Mouse (Mus musculus): ENCODE measurements around the gene Alox12e. TPM values are rescaled to one million over a fixed set of nuclear protein-coding genes. Genes with fewer than 3 reads are reported as not detected.
"Not testable (repeated sequence)": the region's sequence is repeated elsewhere in the genome, so short reads cannot be mapped to it uniquely, and the experiment has no call there.

Gene Alox12e
- not detected for total RNA-seq (2021)
- long read RNA-seq = 0 reads

DNA sequence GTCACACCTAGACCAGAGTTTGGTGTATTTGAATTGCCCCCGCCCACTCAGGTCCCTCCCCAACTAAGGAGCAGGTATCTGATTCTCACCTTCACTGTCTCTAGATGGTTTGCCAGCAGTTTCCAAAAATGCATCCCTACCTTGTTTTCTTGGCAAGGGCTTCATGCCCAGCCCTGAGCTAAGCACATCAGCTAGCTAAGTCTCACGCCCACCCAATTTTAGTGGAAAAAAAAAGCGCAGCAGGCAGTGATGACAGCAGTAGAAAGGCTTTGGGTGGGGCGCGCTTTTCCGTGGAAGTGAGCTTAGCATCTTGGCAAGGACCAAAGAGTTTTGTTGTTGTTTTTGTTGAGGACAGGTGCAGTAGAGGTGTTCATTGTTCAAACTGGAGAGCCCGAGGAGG is at the start of gene Alox12e:
Alox12e (minus strand) TSS at position 101 of the 400 bp plus-strand sequence.
- no peak for DNase-seq (ENCODE audit: low spot score in 2 of 2)

DNA sequence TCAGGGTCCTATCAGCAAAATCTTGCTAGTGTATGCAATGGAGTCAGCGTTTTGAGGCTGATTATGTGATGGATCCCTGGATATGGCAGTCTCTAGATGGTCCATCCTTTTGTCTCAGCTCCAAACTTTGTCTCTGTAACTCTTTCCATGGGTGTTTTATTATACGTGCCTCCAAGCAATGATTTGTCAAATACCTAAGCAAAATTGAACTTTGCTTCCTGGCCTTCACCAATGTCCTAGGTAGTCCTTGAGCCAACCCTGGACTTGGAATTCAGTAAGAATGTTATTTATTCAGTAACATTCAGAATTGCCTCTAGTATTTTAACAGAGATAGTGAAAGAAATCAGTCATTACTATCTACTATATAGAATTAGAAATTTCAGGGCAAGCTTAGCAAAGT is 46.2 kb upstream of the Alox12e start:
- not testable (repeated sequence) for DNase-seq (ENCODE audit: low spot score in 2 of 2)

DNA sequence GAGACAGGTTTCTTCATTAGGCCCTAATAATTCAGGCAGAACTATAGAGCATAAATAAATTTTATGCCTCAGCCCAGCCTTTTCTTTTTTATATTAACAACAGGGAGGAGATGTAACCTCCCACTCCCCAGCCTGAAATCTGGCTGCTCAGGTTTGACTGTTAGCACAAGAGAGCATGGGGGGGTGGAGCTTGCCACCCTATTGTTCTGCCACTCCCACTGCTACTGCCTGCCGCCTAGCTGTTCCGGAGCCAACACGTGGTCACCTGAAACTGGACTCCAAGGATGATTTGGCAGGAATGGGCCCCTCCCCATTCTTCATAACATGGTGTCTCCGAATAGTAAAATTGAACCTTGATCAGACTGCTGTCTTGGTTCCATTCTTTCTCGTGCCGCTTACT is 45.3 kb upstream of the Alox12e start:
- not testable (repeated sequence) for DNase-seq (ENCODE audit: low spot score in 2 of 2)

DNA sequence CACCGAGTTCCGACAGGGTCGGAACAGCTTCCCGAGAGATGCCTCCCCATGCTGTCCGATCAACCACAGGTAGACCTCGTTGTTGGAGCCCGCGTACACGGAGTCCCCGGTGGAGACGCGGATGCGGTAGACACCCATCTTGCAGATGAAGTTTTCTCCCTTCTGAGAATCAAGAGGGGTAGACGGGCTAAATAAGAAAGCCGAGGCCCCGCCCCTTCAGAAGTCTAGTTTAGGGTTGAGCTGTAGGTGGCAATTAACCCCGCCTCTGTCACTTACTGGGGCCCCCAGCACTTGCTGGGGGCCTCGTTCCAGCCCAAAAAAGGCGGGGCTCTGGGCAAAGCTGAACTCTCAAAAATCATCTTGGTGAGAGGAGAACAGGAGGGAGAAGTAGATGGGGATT is 29.4 kb upstream of the Alox12e start, which contains the start of gene Alox15:
Alox15 (minus strand) TSS at position 164 of the 400 bp plus-strand sequence.
- DNase-seq (ENCODE audit: low spot score in 2 of 2) = no peak

DNA sequence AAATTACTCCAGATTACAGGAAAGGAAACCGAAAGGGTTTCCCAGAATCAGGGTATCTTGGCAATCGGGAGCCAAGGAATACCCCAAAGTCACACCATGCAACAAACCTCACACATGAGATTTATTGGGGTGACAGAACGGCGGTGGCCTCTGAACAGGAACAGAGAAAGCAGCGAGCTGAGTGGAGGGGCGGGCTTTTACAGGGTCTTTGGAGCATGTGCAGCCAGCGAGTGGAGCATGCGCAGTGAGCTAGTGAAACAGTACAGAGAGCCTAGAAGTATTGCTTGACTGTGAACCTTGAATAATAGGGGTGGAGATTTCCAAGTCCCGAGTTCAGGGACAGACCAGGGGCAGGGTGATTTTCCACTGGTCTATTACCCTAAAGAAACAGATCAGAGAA is 26.2 kb upstream of the Alox12e start:
- DNase-seq (ENCODE audit: low spot score in 2 of 2) = no peak

DNA sequence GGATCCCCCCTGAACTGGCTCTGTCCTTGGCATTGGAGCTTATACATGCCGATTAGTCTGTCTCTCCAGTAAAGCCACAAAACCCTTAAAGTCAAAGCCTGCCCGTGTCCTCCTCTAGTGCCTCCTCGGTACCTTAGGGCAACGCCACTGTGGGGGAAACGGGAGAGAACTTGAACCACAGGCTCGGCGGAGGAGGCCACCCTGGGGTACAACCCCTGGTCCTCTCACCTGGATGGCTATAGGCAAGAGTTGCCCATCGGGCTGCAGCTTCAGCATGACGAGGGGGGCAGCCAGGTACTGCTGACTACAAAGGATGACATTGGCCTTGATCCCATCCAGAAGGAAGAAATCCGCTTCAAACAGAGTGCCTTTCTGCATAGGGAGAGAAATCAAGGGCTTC is 25.4 kb upstream of the Alox12e start:
- DNase-seq (ENCODE audit: low spot score in 2 of 2) = no peak

DNA sequence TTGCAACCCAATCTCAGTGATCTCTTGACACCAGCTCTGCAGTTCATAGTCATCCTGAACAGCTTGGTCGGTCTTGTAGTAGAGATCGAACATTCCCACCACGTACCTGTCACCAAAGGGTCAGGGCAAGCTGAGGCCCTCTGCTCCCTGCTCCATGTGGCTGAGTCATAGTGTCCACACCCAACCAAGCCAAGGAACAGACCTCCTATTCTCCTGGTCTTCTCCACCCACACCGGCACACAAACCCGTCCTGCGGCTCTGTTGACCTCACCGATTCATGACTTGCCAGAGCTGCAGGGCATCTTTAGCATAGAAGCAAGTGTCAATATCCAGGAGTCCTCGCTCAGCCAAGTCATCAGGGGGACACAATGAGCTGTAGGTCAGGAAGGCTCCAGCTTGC is 23.1 kb upstream of the Alox12e start:
- DNase-seq (ENCODE audit: low spot score in 2 of 2) = no peak

DNA sequence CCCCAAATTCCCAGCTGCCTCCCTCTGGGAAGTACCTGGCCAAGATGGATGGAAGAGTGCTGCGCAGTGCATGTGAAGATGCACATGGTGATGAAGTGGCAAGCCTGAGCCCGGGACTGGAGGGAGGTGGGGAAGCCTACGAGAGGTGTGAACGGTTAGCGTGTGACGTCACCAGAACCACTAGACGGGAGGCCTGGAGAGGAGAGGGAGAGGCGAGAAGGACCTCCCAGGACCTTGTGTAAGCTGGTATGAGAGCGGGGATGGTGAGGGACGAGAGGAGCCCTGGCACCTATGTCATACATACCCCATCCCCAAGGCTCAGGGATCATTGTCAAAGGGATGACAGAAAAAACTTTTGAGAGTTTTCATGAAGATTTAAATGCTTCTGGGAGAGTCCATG is 22.6 kb upstream of the Alox12e start:
- no peak for DNase-seq (ENCODE audit: low spot score in 2 of 2)

DNA sequence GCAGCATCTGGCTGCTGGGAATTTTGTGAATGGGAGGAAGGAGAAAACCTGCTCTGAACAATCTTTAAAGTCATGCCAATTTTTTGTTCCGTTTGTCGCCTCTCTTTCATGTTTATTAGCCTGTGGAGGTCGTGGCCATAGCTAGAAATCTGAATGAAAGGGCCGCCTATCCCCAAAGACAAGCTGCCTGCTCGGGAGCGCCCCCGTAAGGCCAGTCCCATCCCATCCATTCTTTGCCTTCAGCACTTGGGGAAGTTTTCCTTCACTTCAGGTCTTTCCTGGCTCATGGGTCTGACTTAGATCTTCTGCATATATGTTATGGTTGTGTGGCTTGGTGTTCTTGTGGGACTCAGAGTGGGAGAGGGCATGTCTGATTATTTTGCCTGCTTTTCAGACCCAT is 17.1 kb upstream of the Alox12e start:
- no peak for DNase-seq (ENCODE audit: low spot score in 2 of 2)

DNA sequence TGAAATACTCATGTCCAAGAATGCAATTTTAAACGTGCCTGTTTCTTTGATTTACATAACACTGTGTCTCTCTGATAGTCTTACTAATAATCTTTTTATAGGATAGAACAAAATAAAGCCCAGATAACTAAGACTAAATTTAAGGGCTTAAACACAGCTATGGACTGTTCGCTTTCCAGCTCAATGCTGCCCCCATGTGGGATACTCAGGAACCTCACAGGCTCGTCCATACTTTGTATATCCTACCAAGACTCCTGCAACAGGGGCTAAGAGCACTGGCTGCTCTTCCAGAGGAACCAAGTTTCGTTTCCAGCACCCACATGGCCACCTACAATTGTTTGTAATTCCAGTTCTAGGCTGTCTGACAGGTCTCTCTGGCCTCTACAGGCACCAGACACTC is 12.0 kb upstream of the Alox12e start:
- DNase-seq (ENCODE audit: low spot score in 2 of 2) = peak; percentile 76 to 79

DNA sequence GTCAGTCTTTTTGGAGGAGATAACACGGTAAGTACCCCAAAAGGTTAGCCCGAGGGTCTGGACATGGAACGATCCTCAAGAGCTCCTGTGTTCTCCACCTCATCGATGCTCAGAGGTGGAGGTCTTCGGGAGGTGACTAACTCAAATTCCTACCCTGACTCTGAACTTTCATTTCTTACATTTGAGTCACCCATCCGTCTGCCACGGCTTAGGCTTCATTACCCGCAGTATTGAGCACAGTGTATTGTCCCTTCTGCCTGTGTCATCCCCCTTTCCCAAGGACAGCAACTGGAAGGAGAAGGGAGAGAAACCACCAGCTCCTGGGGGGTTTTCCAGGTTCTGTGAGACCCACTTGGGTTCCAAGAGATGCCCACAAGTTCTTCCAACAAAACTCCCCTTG is 2.3 kb upstream of the Alox12e start:
- DNase-seq (ENCODE audit: low spot score in 2 of 2) = no peak

DNA sequence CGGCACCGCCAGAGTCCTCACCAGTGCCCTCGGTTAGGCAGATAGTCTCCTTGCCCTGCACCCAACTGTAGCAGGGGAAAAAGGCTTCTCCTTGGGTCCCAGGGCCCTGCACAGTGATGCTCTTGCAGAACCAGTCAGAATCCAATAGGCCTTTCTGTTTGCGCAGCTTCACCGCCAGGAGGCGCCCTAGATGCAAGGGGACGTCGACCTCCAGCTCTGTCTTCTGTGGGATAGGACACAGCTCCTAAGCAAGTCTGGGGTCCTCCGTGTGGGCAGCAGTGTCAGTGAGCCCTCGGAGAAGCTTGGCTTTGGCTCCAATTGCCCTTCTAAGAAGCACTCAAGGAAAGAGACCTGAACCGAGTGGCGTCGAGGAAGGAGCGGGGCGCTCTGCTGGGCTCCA is 764 bp downstream of the Alox12e start:
- peak; percentile 55 to 57 for DNase-seq (ENCODE audit: low spot score in 2 of 2)

DNA sequence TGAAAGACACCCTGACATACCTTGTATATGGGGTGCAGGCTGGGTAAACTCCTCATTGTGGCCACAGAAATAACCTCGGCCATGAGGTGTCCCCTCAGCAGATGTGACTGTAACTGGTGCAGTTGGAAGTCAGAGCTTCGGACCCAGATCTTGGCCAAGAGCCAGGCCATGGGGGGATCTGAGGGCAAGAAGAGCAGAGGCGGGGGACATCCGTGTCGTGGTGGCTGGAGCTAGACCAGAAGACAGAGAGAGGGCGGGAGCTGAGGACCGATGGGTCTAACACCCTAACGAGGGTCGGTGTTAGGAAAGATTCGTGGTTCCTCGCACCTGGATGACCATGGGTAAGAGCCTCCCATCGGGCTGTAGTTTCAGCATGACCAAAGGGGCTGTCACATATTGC is 2.8 kb downstream of the Alox12e start:
- DNase-seq (ENCODE audit: low spot score in 2 of 2) = no peak

DNA sequence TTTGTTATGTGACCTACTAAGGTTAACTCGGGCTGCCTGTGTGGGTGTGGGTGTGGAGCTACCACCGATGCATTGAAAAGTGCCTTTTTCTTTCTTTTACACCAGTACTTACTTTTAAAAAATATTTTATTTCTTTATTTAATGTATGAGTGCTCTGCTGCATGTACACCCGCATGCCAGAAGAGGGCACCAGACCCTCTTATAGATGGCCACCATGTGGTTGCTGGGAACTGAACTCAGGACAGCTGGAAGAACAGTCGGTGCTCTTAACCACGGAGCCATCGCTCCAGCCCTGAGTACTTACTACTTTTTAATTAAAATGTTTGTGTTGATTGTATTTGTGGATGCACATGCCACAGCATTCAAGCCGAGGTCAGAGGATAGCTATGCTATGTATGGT is 8.6 kb downstream of the Alox12e start:
- no peak for DNase-seq (ENCODE audit: low spot score in 2 of 2)

DNA sequence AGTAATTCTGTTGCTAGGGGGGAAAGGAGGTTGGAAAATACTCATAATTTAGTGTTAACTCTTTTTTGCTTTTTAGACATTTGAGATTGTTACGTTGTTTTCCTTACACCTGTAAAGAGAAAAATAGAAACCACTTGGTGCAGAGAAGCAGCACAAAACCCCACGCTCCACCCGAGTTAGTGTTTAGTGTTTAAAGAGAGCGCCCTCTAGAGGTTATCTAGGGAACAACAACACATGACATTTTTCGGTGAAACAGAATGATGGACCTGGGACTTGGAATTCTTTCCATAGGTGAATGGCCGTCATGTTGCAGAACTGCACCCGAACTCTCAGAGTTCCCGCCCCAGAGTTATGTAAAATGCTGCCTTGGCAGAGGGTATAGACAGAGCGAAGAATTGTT is 13.1 kb downstream of the Alox12e start:
- DNase-seq (ENCODE audit: low spot score in 2 of 2) = peak; percentile 23 to 43

DNA sequence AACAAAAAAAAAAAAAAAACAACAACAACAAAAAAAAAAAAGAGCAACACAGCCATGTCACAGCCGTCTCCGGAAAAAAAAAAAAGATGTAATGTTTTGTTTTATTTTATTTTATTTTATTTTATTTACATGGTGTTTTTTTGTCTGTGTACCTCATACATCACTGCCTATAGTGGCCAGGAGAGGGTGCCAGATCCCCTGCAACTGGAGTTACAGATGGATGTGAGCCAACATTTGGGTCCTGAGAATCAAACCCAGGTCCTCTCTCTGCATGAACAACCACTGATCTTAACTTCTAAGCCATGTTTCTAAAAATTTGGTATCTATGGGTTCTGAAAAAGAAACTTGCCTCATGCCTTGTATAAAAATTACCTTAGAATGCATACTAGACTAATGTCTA is 14.1 kb downstream of the Alox12e start:
- DNase-seq (ENCODE audit: low spot score in 2 of 2) = no peak

DNA sequence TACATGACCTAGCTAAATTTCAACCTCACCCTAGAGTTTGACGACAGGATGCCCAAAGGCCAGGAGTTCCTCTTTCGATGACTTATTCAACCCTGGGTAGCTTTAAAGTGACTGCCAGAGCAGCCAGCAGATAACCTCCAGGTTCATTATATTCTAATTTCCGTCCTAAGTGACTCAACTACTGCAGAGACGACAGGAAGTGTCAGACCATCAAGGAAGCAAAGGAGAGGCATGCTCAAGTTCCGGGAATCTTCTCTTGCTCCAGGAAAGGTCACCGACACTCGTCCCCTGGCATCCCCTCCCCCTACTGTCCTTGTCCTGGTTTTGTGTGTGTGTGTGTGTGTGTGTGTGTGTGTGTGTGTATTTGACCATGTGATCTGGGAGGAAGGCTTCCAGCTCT is 16.3 kb downstream of the Alox12e start:
- no peak for DNase-seq (ENCODE audit: low spot score in 2 of 2)

DNA sequence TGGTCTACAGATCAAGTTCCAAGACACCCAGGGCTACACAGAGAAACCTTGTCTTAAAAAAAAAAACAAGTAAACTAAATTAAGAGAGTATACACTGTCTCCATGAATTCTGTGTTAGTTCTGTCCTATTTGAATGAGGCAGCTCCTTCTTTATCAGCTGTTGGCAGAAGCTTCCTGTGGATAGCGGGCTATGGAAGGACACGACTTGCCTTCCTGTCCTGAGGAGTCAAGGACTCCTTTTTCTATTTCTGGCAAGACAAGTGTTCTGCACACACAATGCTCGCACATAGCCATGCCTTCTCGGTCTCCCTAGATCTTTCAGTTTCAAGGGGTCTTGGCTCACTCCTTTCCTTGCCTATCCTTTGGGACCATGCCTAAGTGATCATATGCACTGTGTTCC is 20.1 kb downstream of the Alox12e start:
- no peak for DNase-seq (ENCODE audit: low spot score in 2 of 2)

DNA sequence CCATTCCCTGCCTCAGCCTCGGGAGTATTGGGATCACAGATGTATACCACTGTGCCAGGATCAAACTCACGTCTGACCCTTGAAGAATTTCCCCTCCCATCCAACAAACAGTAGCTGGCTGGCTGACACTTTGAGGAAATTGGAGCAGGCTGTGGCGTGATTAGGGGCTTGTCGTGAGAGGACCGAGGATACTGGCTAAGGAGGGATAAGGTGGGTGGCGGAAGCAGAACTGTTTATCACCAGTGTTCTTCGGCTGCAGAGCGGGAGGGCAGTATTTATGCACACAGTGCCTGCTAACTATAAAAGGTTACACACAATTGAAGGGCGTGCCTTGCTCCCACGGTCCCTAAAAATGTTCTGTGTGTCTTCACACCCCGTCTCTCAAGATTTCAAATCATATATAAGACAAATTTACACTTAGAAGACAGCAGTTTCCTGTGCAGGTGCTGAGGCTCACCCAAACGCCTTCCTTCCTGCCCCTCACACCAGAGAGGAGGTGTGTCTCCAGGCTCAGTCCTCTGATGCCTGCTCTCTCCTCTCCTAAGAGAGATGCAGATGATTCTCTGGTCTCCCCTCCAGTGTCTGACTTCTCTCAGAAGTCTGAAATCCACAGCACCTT is 24.5 kb downstream of the Alox12e start:
- no peak for DNase-seq (ENCODE audit: low spot score in 2 of 2)

DNA sequence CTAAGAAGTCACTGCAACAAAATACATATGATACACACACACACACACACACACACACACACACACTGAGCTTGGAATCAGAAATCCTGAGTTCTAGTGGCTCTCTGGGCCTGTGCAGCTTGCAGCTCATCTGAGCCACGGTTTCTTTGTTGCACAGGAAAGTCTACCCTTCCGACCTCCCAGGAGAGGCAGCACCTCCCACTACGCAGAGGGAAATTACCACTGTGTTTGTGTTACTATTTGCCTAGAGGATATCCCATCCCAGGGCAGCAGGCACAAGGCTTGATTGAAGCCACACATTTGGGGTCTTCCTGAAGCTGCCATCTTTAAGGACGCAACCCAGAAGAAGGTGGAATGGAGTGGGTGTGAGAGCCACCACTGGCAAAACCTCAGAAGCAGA is 25.0 kb downstream of the Alox12e start:
- DNase-seq (ENCODE audit: low spot score in 2 of 2) = no peak

DNA sequence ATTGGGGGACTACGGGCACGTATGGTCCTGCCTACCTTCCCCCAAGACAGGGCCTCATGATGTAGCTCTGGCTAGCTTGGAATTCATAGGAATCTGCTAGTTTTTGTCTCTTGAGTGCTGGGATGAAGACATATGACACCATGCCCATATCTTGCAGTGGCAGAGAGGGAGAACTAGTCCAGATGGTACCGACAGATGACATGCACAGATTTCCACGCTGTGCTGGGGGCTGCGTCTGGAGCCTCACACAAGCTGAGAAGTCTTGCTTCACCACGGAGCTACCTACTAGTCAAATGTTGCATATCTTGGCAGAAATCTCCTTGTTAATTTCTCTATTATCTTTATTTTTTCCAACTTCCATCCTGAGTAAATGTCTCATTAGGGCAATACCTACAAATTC is 28.5 kb downstream of the Alox12e start:
- DNase-seq (ENCODE audit: low spot score in 2 of 2) = peak; percentile 22 to 28

DNA sequence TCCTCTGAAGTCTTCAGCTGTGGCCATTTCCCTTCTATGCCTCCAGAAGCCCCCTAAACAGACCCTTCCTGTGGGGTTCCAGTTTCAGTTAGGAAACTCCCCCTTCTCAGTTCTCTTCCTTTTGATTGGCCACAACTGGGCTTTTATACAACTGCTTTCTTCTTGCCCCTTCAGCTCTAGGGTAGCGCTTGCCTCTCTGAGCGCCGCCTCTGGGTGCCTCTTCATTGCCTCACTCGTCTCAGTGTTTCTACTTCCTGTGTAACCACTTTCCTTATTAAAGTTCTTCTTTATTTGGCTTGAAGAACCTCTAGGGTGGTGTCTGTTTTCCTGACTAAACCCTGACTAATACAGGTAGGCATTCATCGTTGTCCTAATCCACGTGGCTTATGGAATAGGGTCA is 31.2 kb downstream of the Alox12e start:
- DNase-seq (ENCODE audit: low spot score in 2 of 2) = no peak

DNA sequence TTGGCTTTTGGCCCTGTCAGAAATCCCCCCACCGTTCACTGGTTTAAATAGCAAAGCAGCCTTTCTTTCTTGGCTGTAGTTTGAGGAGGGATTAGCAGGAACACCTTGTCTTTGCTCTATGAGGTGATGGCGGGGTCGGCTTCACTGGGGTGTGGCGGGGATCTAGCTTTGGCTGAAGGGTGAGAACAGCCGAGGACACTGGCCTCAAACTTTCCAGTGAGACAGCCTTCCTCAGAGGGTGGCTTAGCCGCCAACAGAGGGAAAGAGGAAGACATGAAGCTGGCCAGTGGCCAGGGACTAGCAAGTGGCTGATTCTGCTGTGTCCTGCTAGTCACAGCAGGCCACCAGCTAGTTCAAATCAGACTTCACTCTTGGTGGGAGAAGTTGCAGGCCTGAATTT is 33.2 kb downstream of the Alox12e start:
- peak; percentile 17 to 44 for DNase-seq (ENCODE audit: low spot score in 2 of 2)

DNA sequence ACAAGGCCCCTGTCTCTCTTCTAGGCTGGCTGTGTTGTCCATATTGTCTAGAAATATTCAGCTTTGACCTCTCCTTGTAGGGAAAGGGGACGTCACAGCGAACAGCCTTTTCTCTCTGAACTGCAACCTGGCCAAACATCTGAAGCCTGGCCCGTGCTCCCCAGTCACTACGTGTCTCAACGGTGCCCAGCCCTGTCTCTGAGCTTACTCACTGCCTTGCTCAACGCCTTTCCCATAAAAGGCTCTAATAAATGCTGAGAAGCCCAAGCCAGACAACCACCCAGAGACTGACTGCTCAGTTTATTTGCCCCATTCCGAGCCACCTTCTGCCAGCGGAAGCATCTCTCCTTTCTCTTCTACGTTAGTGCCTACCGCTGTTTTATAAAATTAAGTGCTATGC is 34.3 kb downstream of the Alox12e start:
- DNase-seq (ENCODE audit: low spot score in 2 of 2) = no peak
